Mouse (Mus musculus): ENCODE results near the gene E030018B13Rik. TPM values are rescaled to one million over a fixed set of nuclear protein-coding genes. Genes with fewer than 3 reads are reported as not detected.

E030018B13Rik gene
- polyA plus RNA-seq, 1 experiment from 2014 or later: 0.18 TPM

GRCm38 (mm10) chr7:63929080-63929479, 12.4 kb downstream of the E030018B13Rik start:
- H3K9me3 ChIP-seq (replicated peaks; ENCODE audit: control insufficient read depth, low read length): no peaks in the 10 kb centered on the region
- H3K9ac ChIP-seq (ENCODE audit: low read length): no peak overlapping the region
- WGBS: 74% methylated on average over 4 of the region's 4 CpGs
- H3K27ac ChIP-seq (ENCODE audit: low read length): no peak overlapping the region
- H3K27me3 ChIP-seq (ENCODE audit: control insufficient read depth, insufficient read depth, low read length): no peaks in the 10 kb centered on the region
- H3K4me1 ChIP-seq (ENCODE audit: control insufficient read depth, insufficient read depth, low read length): peaks cover 43% of the 10 kb centered on the region
- no peak overlapping the region for H3K4me2 ChIP-seq (ENCODE audit: low read depth, low read length)
- ATAC-seq (replicated peaks; ENCODE audit: extremely low read depth, insufficient read depth, low FRiP score): no peak
- H3K36me3 ChIP-seq (ENCODE audit: control insufficient read depth, insufficient read depth): no peaks in the 10 kb centered on the region
- no peak overlapping the region for H3K4me3 ChIP-seq (ENCODE audit: low read length)

GRCm38 (mm10) chr7:63930132-63930531, 13.5 kb downstream of the E030018B13Rik start:
- WGBS: 79% methylated on average over 3 of the region's 3 CpGs
- H3K9ac ChIP-seq (ENCODE audit: low read length): no peak overlapping the region
- ATAC-seq (replicated peaks; ENCODE audit: extremely low read depth, insufficient read depth, low FRiP score): no peak
- no peak overlapping the region for H3K4me3 ChIP-seq (ENCODE audit: low read length)
- no peak overlapping the region for H3K27ac ChIP-seq (ENCODE audit: low read length)
- H3K9me3 ChIP-seq (replicated peaks; ENCODE audit: control insufficient read depth, low read length): no peaks in the 10 kb centered on the region
- H3K4me2 ChIP-seq (ENCODE audit: low read depth, low read length): no peak overlapping the region
- no peaks in the 10 kb centered on the region for H3K36me3 ChIP-seq (ENCODE audit: control insufficient read depth, insufficient read depth)
- no peaks in the 10 kb centered on the region for H3K27me3 ChIP-seq (ENCODE audit: control insufficient read depth, insufficient read depth, low read length)
- peaks cover 42% of the 10 kb centered on the region for H3K4me1 ChIP-seq (ENCODE audit: control insufficient read depth, insufficient read depth, low read length)

DNA sequence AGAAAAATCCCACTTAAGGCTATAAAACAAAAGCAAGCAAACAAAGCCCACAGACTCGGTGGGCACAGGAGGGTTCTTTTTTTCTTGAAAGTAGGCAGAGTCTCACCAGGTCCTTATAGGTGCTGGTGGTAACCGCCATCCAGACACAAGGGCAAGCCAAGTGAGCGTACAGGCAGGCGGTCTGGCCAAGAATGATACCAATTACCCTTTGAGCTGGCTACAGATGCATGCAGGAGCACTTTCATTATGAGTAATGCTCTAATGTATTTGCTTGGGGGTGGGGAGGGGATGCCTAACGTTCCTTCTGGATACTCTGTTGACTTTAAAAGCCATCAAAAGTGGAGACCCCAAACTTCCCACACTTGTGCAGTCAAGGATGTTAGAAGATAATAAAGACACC, 14.1 kb downstream of the E030018B13Rik start:
- Histone ChIP-seq H3K27me3 (ENCODE audit: control insufficient read depth, insufficient read depth, low read length) (no peaks in the 10 kb centered on the region), H3K4me3 (ENCODE audit: low read length) (no peak overlapping the region), H3K9ac (ENCODE audit: low read length) (no peak overlapping the region), H3K4me1 (ENCODE audit: control insufficient read depth, insufficient read depth, low read length) (peaks cover 42% of the 10 kb centered on the region), H3K9me3 (replicated peaks; ENCODE audit: control insufficient read depth, low read length) (no peaks in the 10 kb centered on the region), H3K27ac (ENCODE audit: low read length) (no peak overlapping the region), H3K4me2 (ENCODE audit: low read depth, low read length) (no peak overlapping the region), H3K36me3 (ENCODE audit: control insufficient read depth, insufficient read depth) (no peaks in the 10 kb centered on the region)
- 89% methylated on average over 5 of the region's 5 CpGs for WGBS
- ATAC-seq (replicated peaks; ENCODE audit: extremely low read depth, insufficient read depth, low FRiP score): no peak

- H3K4me3 ChIP-seq (ENCODE audit: low read length): no peak overlapping the region
- no peak overlapping the region for H3K4me2 ChIP-seq (ENCODE audit: low read depth, low read length)
- 80% methylated on average over 3 of the region's 3 CpGs for WGBS
- H3K36me3 ChIP-seq (ENCODE audit: control insufficient read depth, insufficient read depth): no peaks in the 10 kb centered on the region
- no peak overlapping the region for H3K9ac ChIP-seq (ENCODE audit: low read length)
- H3K9me3 ChIP-seq (replicated peaks; ENCODE audit: control insufficient read depth, low read length): no peaks in the 10 kb centered on the region
- H3K27ac ChIP-seq (ENCODE audit: low read length): no peak overlapping the region
- peaks cover 32% of the 10 kb centered on the region for H3K4me1 ChIP-seq (ENCODE audit: control insufficient read depth, insufficient read depth, low read length)
- no peaks in the 10 kb centered on the region for H3K27me3 ChIP-seq (ENCODE audit: control insufficient read depth, insufficient read depth, low read length)
- no peak for ATAC-seq (replicated peaks; ENCODE audit: extremely low read depth, insufficient read depth, low FRiP score)
Observed at GRCm38 (mm10) chr7:63932461-63932860, 15.8 kb downstream of the E030018B13Rik start.

DNA sequence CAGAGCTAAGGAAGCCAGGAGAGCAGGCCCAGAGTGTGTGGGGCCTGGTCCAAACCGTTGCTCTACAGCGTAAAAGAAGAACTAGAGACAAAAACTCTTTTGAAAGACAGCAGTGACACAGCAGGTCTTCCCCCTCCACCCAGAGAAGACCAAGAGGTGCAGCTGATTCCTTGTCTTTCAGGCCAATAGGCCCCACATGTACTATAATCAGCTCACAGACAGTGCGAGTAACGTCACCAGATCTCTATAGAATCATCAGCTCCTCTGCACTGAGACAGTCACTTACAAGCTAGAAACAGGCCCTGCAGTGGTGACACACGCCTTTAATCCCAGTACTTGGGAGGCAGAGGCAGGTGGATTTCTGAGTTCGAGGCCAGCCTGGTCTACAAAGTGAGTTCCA, 17.2 kb downstream of the E030018B13Rik start:
- no peak overlapping the region for H3K27ac ChIP-seq (ENCODE audit: low read length)
- 75% methylated on average over 6 of the region's 6 CpGs for WGBS

GRCm38 (mm10) chr7:63934530-63934929, 17.9 kb downstream of the E030018B13Rik start:
- 36% methylated on average over 1 of the region's 1 CpGs for WGBS
- H3K4me2 ChIP-seq (ENCODE audit: low read depth, low read length): no peak overlapping the region; the same call in 1 of the 2 replicates
- no peak overlapping the region for H3K4me3 ChIP-seq (ENCODE audit: low read length)
- no peak for ATAC-seq (replicated peaks; ENCODE audit: extremely low read depth, insufficient read depth, low FRiP score)
- no peak overlapping the region for H3K9ac ChIP-seq (ENCODE audit: low read length)
- H3K4me1 ChIP-seq (ENCODE audit: control insufficient read depth, insufficient read depth, low read length): peaks cover 26% of the 10 kb centered on the region
- H3K27me3 ChIP-seq (ENCODE audit: control insufficient read depth, insufficient read depth, low read length): no peaks in the 10 kb centered on the region
- no peaks in the 10 kb centered on the region for H3K36me3 ChIP-seq (ENCODE audit: control insufficient read depth, insufficient read depth)
- no peaks in the 10 kb centered on the region for H3K9me3 ChIP-seq (replicated peaks; ENCODE audit: control insufficient read depth, low read length)
- H3K27ac ChIP-seq (ENCODE audit: low read length): no peak overlapping the region

More for the DNA sequence above, 17.2 kb downstream of the E030018B13Rik start:
- ATAC-seq (replicated peaks; ENCODE audit: extremely low read depth, insufficient read depth, low FRiP score): no peak
- 0 out of 2 replicates have a peak overlapping the region, but pooled peaks have one; percentile 11 for H3K9ac ChIP-seq (ENCODE audit: low read length)
- H3K36me3 ChIP-seq (ENCODE audit: control insufficient read depth, insufficient read depth): no peaks in the 10 kb centered on the region
- no peaks in the 10 kb centered on the region for H3K27me3 ChIP-seq (ENCODE audit: control insufficient read depth, insufficient read depth, low read length)
- H3K4me2 ChIP-seq (ENCODE audit: low read depth, low read length): no peak overlapping the region
- peaks cover 31% of the 10 kb centered on the region for H3K4me1 ChIP-seq (ENCODE audit: control insufficient read depth, insufficient read depth, low read length)
- no peaks in the 10 kb centered on the region for H3K9me3 ChIP-seq (replicated peaks; ENCODE audit: control insufficient read depth, low read length)
- no peak overlapping the region for H3K4me3 ChIP-seq (ENCODE audit: low read length)

DNA sequence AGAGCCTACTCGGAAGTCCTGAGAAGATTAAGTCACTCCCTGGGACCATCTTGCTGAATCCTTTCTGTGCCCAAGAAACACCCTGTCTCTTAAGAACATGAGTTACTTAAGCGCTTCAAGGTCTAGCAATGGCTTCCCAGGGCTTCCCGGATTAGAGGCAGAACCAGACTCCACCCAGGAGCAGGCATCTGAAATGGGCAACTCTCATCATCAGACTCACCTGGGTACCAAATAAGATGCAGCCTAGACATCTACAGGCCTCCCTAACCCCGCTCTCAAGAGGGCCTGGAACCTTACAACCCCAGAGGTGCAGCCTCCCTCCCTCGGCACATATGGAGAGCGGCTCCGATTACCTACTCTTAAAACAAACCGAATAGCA, 19.1 kb downstream of the E030018B13Rik start:
- Histone ChIP-seq H3K9ac (ENCODE audit: low read length) (peak overlapping the region; percentile 55; the same call in 1 of the 2 replicates), H3K27ac (ENCODE audit: low read length) (peak overlapping the region; percentile 1; the same call in 1 of the 2 replicates)

GRCm38 (mm10) chr7:63936188-63936985, 19.7 kb downstream of the E030018B13Rik start:
- H3K4me3 ChIP-seq (ENCODE audit: low read length): peak overlapping the region; percentile 68
- H3K27me3 ChIP-seq (ENCODE audit: control insufficient read depth, insufficient read depth, low read length): no peaks in the 10 kb centered on the region
- H3K36me3 ChIP-seq (ENCODE audit: control insufficient read depth, insufficient read depth): no peaks in the 10 kb centered on the region
- 2% methylated on average over 34 of the region's 34 CpGs for WGBS
- H3K4me2 ChIP-seq (ENCODE audit: low read depth, low read length): peak overlapping the region; percentile 74
- no peaks in the 10 kb centered on the region for H3K9me3 ChIP-seq (replicated peaks; ENCODE audit: control insufficient read depth, low read length)
- H3K4me1 ChIP-seq (ENCODE audit: control insufficient read depth, insufficient read depth, low read length): peaks cover 28% of the 10 kb centered on the region
- H3K9ac ChIP-seq (ENCODE audit: low read length): peak overlapping the region; percentile 89
- peak overlapping the region; percentile 96 for H3K27ac ChIP-seq (ENCODE audit: low read length)
- ATAC-seq (replicated peaks; ENCODE audit: extremely low read depth, insufficient read depth, low FRiP score): no peak

More for the DNA sequence above, 19.1 kb downstream of the E030018B13Rik start:
- H3K27me3 ChIP-seq (ENCODE audit: control insufficient read depth, insufficient read depth, low read length): no peaks in the 10 kb centered on the region
- H3K4me3 ChIP-seq (ENCODE audit: low read length): peak overlapping the region; percentile 68
- no peak for ATAC-seq (replicated peaks; ENCODE audit: extremely low read depth, insufficient read depth, low FRiP score)
- H3K9me3 ChIP-seq (replicated peaks; ENCODE audit: control insufficient read depth, low read length): no peaks in the 10 kb centered on the region
- WGBS: 36% methylated on average over 8 of the region's 8 CpGs
- peak overlapping the region; percentile 74 for H3K4me2 ChIP-seq (ENCODE audit: low read depth, low read length)
- H3K36me3 ChIP-seq (ENCODE audit: control insufficient read depth, insufficient read depth): no peaks in the 10 kb centered on the region
- peaks cover 28% of the 10 kb centered on the region for H3K4me1 ChIP-seq (ENCODE audit: control insufficient read depth, insufficient read depth, low read length)

DNA sequence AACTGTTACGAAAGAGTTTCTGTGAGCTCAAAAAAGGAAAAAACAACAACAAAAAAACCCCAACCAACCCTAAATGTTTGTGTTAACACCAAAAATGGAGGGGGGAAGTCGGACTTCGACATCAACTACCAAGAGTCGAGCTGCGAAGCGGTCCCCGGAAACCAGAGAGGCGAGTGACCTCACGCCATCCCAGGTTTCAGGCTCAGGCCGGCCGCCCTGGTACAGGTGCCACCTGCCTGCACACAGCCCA, 20.3 kb downstream of the E030018B13Rik start:
- 2% methylated on average over 11 of the region's 11 CpGs for WGBS
- Histone ChIP-seq H3K4me3 (ENCODE audit: low read length) (peak overlapping the region; percentile 68), H3K27ac (ENCODE audit: low read length) (peak overlapping the region; percentile 96), H3K4me1 (ENCODE audit: control insufficient read depth, insufficient read depth, low read length) (peaks cover 28% of the 10 kb centered on the region), H3K36me3 (ENCODE audit: control insufficient read depth, insufficient read depth) (no peaks in the 10 kb centered on the region), H3K27me3 (ENCODE audit: control insufficient read depth, insufficient read depth, low read length) (no peaks in the 10 kb centered on the region), H3K9ac (ENCODE audit: low read length) (peak overlapping the region; percentile 89), H3K4me2 (ENCODE audit: low read depth, low read length) (peak overlapping the region; percentile 74), H3K9me3 (replicated peaks; ENCODE audit: control insufficient read depth, low read length) (no peaks in the 10 kb centered on the region)
- no peak for ATAC-seq (replicated peaks; ENCODE audit: extremely low read depth, insufficient read depth, low FRiP score)
